Mouse (Mus musculus) spleen, embryonic (tissue): ENCODE measurements around the gene Dctpp1.

Experiments used
- CTCF ChIA-PET: fragments of 350-600 bp; sonication (Branson Sonifier 250); formaldehyde crosslinking; loops from one replicate; lab custom pipeline; 2022; lab: Charles Lee

Dctpp1 gene

GRCm38 (mm10) chr7:127212432-127213250, 47.9 kb downstream of the Dctpp1 start:
- CTCF ChIA-PET: interaction anchor here (0.5 to 1.1 kb wide), 3 partner anchors 28 to 91 kb away, joined by 3 to 4 read pairs (median 3); no protein-coding TSS in a partner anchor

GRCm38 (mm10) chr7:127211014-127211745, 49.3 kb downstream of the Dctpp1 start:
- CTCF ChIA-PET: interaction anchor here (0.6 kb wide), 1 partner anchor 715 kb away, joined by 3 read pairs; no protein-coding TSS in a partner anchor

- CTCF ChIA-PET: interaction anchor here (0.6 kb wide), 1 partner anchor 867 kb away, joined by 4 read pairs; no protein-coding TSS in a partner anchor
Measured at GRCm38 (mm10) chr7:127210266-127210665, 50.2 kb downstream of the Dctpp1 start.

GRCm38 (mm10) chr7:127209851-127210250, 50.7 kb downstream of the Dctpp1 start:
- CTCF ChIA-PET: interaction anchor here (0.5 kb wide), 1 partner anchor 185 kb away, joined by 4 read pairs; no protein-coding TSS in a partner anchor

- CTCF ChIA-PET: no interaction called here
Measured at GRCm38 (mm10) chr7:127208553-127209438, 51.7 kb downstream of the Dctpp1 start, which contains the start of gene Mylpf. Gene Mylpf (plus strand): TSS chr7:127208890.

- CTCF ChIA-PET: no interaction called here
Measured at GRCm38 (mm10) chr7:127208295-127208552, 52.3 kb downstream of the Dctpp1 start, which contains the start of gene Tbc1d10b. Gene Tbc1d10b (minus strand): TSS chr7:127208468.

GRCm38 (mm10) chr7:127207374-127208294, 52.9 kb downstream of the Dctpp1 start:
- CTCF ChIA-PET: no interaction called here
